Mouse (Mus musculus) ES-Bruce4 (cell line): ENCODE data around the gene Hoxb6.

Experiments
- CTCF ChIP-seq: IDR thresholded peaks from one replicate; pipeline ENCODE4 v1.8.1; 2011; ENCODE audit warnings: low read depth, low read length
- EP300 ChIP-seq: IDR thresholded peaks from 2 replicates; pipeline ENCODE4 v1.6.1; 2011; ENCODE audit warnings: low read depth, low read length; ENCODE audit not compliant: insufficient read depth

DNA sequence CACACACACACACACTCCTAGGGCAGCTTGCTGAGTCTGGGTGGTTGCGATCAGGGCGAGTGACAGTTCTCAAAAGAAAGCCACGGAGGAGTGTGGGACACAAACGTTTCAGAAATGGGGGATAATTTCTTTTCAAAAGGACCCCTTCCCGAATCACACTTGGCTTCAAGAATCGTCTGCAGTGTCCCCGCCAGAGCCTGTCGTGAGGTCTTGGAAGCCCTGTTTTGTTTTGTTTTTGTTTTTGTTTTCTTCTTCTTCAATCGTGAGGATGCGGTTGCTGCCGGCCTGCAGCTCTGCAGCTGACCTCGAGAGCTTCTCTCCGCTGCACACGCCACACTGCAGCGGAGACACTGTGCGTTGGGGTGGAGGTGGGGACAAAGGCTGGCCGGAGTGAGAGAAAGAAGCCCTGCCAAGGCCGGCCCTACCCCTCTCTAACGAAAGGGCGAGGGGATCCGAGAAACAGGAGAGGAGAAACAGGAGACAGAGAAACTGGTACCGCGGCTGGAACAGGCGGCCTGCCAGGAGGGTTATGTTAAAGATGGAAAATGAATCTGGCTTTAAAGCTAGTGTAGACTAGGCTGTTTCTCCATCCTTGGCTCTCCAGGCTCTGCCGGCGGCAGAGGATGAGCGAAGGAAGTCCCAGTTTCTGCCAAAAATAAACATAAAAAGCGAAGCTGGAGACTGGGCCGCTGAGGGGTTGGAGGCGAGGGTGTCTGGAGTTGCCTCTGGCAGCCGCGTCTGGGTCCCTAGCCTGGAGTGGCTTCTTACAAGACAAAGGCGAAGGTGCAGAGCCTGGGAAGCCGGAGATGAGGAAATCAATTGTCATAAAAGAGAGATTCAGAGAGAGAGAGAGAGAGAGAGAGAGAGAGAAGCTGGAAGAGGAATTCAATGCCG is 14.9 kb upstream of the Hoxb6 start:
- TF ChIP-seq CTCF (no peak), EP300 (no peak)
